Mouse (Mus musculus) megakaryocyte, embryonic 14.5 days (primary cell): ENCODE measurements around the gene Mroh3. TPM values are rescaled to one million over a fixed set of nuclear protein-coding genes. Genes with fewer than 3 reads are reported as not detected.

Experiments used
- H3K27me3 ChIP-seq: replicated peaks from 2 replicates; pipeline ENCODE3; 2012; ENCODE audit warnings: inconsistent platforms
- H3K36me3 ChIP-seq: replicated peaks from 2 replicates; pipeline ENCODE3; 2012; ENCODE audit warnings: low read length, inconsistent platforms, mixed read lengths
- H3K4me1 ChIP-seq: 2 replicates; pipeline ENCODE4 v1.6.1; 2012; ENCODE audit warnings: inconsistent platforms
- H3K4me3 ChIP-seq: replicated peaks from 2 replicates; pipeline ENCODE3; 2012; ENCODE audit warnings: moderate library complexity, mild to moderate bottlenecking, inconsistent platforms
- H3K9me3 ChIP-seq: 2 replicates; pipeline ENCODE4 v1.6.1; 2012; ENCODE audit warnings: inconsistent platforms
- FLI1 ChIP-seq: IDR thresholded peaks from 2 replicates; pipeline ENCODE4 v1.6.1; 2012; ENCODE audit warnings: low read length, inconsistent platforms, mixed read lengths
- GATA1 ChIP-seq: IDR thresholded peaks from 3 replicates; pipeline ENCODE4 v1.6.1; 2012; ENCODE audit warnings: mixed read lengths, low read length, inconsistent platforms, borderline replicate concordance
- polyA plus RNA-seq: library from polyadenylated mRNA; stranded (reverse); fragments of >175 nt; gene quantifications from 2 replicates; pipeline ENCODE4 v1.2.3, GENCODE M21; 2012; ENCODE audit warnings: low replicate concordance; ENCODE audit not compliant: insufficient read depth

Gene Mroh3
- polyA plus RNA-seq, 1 experiment, result not detected

GRCm38 (mm10) chr1:136244469-136244868 lies 31.8 kb upstream of the Mroh3 start:
- no peaks in the 10 kb centered on the region for H3K36me3 ChIP-seq
- H3K27me3 ChIP-seq, result peaks cover 51% of the 10 kb centered on the region
- no peaks in the 10 kb centered on the region for H3K4me1 ChIP-seq
- TF ChIP-seq FLI1 (no peak), GATA1 (no peak)
- H3K4me3 ChIP-seq, result no peak overlapping the region
- 0 out of 2 replicates have a peak, but pooled peaks cover 1% of the 10 kb centered on the region for H3K9me3 ChIP-seq

- Histone ChIP-seq H3K27me3 (peaks cover 43% of the 10 kb centered on the region), H3K9me3 (0 out of 2 replicates have a peak, but pooled peaks cover 2% of the 10 kb centered on the region), H3K4me3 (no peak overlapping the region), H3K4me1 (no peaks in the 10 kb centered on the region), H3K36me3 (no peaks in the 10 kb centered on the region)
- TF ChIP-seq FLI1 (no peak), GATA1 (no peak)
These were observed 29.2 kb upstream of the Mroh3 start for GRCm38 (mm10) chr1:136241801-136242200.

GRCm38 (mm10) chr1:136238495-136238894 lies 25.9 kb upstream of the Mroh3 start:
- Histone ChIP-seq H3K36me3 (no peaks in the 10 kb centered on the region), H3K4me3 (no peak overlapping the region)

GRCm38 (mm10) chr1:136234595-136235092 lies 22.0 kb upstream of the Mroh3 start:
- Histone ChIP-seq H3K4me3 (peak overlapping the region; percentile 91), H3K9me3 (0 out of 2 replicates have a peak, but pooled peaks cover 2% of the 10 kb centered on the region), H3K4me1 (peaks cover 13% of the 10 kb centered on the region), H3K36me3 (no peaks in the 10 kb centered on the region), H3K27me3 (peaks cover 84% of the 10 kb centered on the region)
- no peak for TF ChIP-seq GATA1
- TF ChIP-seq FLI1, result no peak

More at GRCm38 (mm10) chr1:136238495-136238894, 25.9 kb upstream of the Mroh3 start:
- H3K9me3 ChIP-seq, result 0 out of 2 replicates have a peak, but pooled peaks cover 2% of the 10 kb centered on the region
- TF ChIP-seq GATA1 (no peak), FLI1 (no peak)
- peaks cover 13% of the 10 kb centered on the region for H3K4me1 ChIP-seq
- H3K27me3 ChIP-seq, result peaks cover 64% of the 10 kb centered on the region

- TF ChIP-seq FLI1 (no peak), GATA1 (no peak)
- H3K27me3 ChIP-seq, result peaks cover 86% of the 10 kb centered on the region
- H3K9me3 ChIP-seq, result no peaks in the 10 kb centered on the region
These were observed 21.4 kb upstream of the Mroh3 start, which contains the start of gene Inava for GRCm38 (mm10) chr1:136233892-136234594. Gene Inava, minus strand, starts transcription at chr1:136234264.

GRCm38 (mm10) chr1:136232986-136233790 lies 20.6 kb upstream of the Mroh3 start:
- peaks cover 21% of the 10 kb centered on the region for H3K4me1 ChIP-seq
- no peaks in the 10 kb centered on the region for H3K36me3 ChIP-seq
- no peak overlapping the region for H3K4me3 ChIP-seq
- H3K9me3 ChIP-seq, result no peaks in the 10 kb centered on the region
- TF ChIP-seq FLI1, result no peak
- TF ChIP-seq GATA1, result no peak
- H3K27me3 ChIP-seq, result peaks cover 92% of the 10 kb centered on the region

More at GRCm38 (mm10) chr1:136233892-136234594, 21.4 kb upstream of the Mroh3 start, which contains the start of gene Inava:
- H3K4me1 ChIP-seq, result peaks cover 13% of the 10 kb centered on the region
- peak within 1 kb of the TSS; percentile 91 for H3K4me3 ChIP-seq
- H3K36me3 ChIP-seq, result no peaks in the 10 kb centered on the region

- Histone ChIP-seq H3K4me3 (no peak overlapping the region), H3K27me3 (peaks cover 98% of the 10 kb centered on the region), H3K9me3 (no peaks in the 10 kb centered on the region), H3K36me3 (no peaks in the 10 kb centered on the region), H3K4me1 (peaks cover 23% of the 10 kb centered on the region)
- TF ChIP-seq FLI1 (no peak), GATA1 (no peak)
These were observed 19.8 kb upstream of the Mroh3 start for GRCm38 (mm10) chr1:136232285-136232926.

GRCm38 (mm10) chr1:136231596-136231995 lies 19.0 kb upstream of the Mroh3 start:
- Histone ChIP-seq H3K36me3 (no peaks in the 10 kb centered on the region), H3K4me1 (peaks cover 23% of the 10 kb centered on the region), H3K4me3 (no peak overlapping the region), H3K27me3 (peaks cover 99% of the 10 kb centered on the region), H3K9me3 (no peaks in the 10 kb centered on the region)
- TF ChIP-seq FLI1 (no peak), GATA1 (no peak)

- TF ChIP-seq FLI1 (no peak), GATA1 (no peak)
- Histone ChIP-seq H3K36me3 (no peaks in the 10 kb centered on the region), H3K4me1 (peaks cover 23% of the 10 kb centered on the region), H3K9me3 (no peaks in the 10 kb centered on the region), H3K27me3 (peaks cover 99% of the 10 kb centered on the region), H3K4me3 (no peak overlapping the region)
These were observed 17.6 kb upstream of the Mroh3 start for GRCm38 (mm10) chr1:136230201-136230600.
